Mouse (Mus musculus): Measurements from ENCODE around the gene Dbnl. TPM values are rescaled to one million over a fixed set of nuclear protein-coding genes. Genes with fewer than 3 reads are reported as not detected.

Dbnl gene
- polyA plus RNA-seq, 1 experiment from 2014 or later, result 133 TPM

DNA sequence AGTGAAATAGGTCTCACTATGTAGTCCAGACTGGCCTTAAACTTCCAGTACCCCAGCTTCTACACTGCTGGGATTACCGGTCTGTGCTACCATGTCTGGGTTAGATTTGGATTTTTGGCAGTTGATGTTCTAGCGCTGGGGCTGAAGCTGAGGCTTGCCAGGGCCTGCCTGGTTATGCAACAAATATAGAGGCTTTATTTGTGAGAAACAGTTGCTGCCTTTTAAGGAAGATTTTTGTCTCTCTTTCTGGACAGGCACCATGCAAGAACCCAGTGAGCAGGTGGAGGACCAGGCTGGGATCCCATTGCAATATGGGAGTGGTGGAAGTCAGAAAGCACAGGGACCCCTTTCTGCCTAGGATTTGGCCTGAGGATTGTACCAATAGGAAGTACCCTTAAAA is 53.5 kb downstream of the Dbnl start:
- Histone ChIP-seq H3K36me3 (replicated peaks; ENCODE audit: control insufficient read depth, insufficient read depth) (no peaks in the 10 kb centered on the region), H3K9me3 (ENCODE audit: control insufficient read depth, low read length) (no peaks in the 10 kb centered on the region), H3K4me3 (replicated peaks; ENCODE audit: low read length) (no peak overlapping the region), H3K27me3 (ENCODE audit: control insufficient read depth, insufficient read depth, low read length) (no peaks in the 10 kb centered on the region), H3K9ac (no peak overlapping the region), H3K4me1 (replicated peaks; ENCODE audit: control insufficient read depth, insufficient read depth, low read length) (0 out of 2 replicates have a peak, but pooled peaks cover 7% of the 10 kb centered on the region), H3K27ac (no peak overlapping the region), H3K4me2 (replicated peaks) (no peak overlapping the region)
- no peak for DNase-seq (ENCODE audit: low spot score)
- ATAC-seq (ENCODE audit: low FRiP score), result no peak
- WGBS, result 94% methylated on average over 2 of the region's 2 CpGs

GRCm38 (mm10) chr11:5843131-5843530 is 54.8 kb downstream of the Dbnl start:
- no peak overlapping the region for H3K9ac ChIP-seq
- no peaks in the 10 kb centered on the region for H3K36me3 ChIP-seq (replicated peaks; ENCODE audit: control insufficient read depth, insufficient read depth)
- no peaks in the 10 kb centered on the region for H3K9me3 ChIP-seq (ENCODE audit: control insufficient read depth, low read length)
- no peaks in the 10 kb centered on the region for H3K4me1 ChIP-seq (replicated peaks; ENCODE audit: control insufficient read depth, insufficient read depth, low read length)
- no peak overlapping the region for H3K27ac ChIP-seq
- H3K4me3 ChIP-seq (replicated peaks; ENCODE audit: low read length), result no peak overlapping the region
- no peaks in the 10 kb centered on the region for H3K27me3 ChIP-seq (ENCODE audit: control insufficient read depth, insufficient read depth, low read length)
- WGBS, result 88% methylated on average over 3 of the region's 3 CpGs
- H3K4me2 ChIP-seq (replicated peaks), result no peak overlapping the region
- no peak for ATAC-seq (ENCODE audit: low FRiP score)
- DNase-seq (ENCODE audit: low spot score), result no peak

DNA sequence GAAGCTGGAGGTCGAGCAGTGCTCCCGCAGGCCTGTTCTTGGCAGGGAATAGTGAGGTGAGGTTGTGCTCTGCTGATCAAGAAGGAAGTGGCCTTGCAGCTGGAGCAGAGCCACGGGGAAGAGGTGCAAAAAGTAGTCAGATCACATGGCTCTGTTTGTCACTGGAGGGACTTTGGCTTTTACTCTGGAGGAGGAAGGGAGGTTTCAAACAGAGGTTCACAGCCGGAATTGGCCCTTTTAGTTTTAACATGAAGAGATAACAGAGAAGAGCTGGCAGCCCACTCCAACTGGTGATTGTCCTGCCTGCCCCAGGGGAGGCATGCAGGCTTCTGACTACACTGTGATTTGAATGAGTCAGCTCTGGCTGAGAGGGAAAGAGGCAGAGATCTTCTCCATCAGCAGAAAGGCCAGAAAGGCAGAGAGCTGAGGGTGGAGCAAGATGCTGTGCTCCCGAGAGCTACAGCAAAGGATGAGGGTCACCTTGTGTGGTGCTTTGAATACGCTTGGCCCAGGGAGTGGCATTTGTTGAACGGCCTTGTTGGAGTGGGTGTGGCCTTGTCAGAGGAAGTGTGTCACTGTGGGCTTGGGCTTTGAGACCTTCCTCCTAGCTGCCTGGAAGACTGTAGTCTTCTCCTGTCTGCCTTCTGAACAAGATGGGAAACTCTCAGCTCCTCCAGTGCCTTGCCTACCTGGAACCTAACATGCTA is 58.5 kb downstream of the Dbnl start:
- Histone ChIP-seq H3K4me1 (replicated peaks; ENCODE audit: control insufficient read depth, insufficient read depth, low read length) (no peaks in the 10 kb centered on the region), H3K27ac (no peak overlapping the region), H3K27me3 (ENCODE audit: control insufficient read depth, insufficient read depth, low read length) (no peaks in the 10 kb centered on the region), H3K4me2 (replicated peaks) (no peak overlapping the region), H3K36me3 (replicated peaks; ENCODE audit: control insufficient read depth, insufficient read depth) (no peaks in the 10 kb centered on the region), H3K9ac (no peak overlapping the region), H3K9me3 (ENCODE audit: control insufficient read depth, low read length) (no peaks in the 10 kb centered on the region), H3K4me3 (replicated peaks; ENCODE audit: low read length) (no peak overlapping the region)
- 75% methylated on average over 7 of the region's 7 CpGs for WGBS
- DNase-seq (ENCODE audit: low spot score) (no peak), ATAC-seq (ENCODE audit: low FRiP score) (no peak)

DNA sequence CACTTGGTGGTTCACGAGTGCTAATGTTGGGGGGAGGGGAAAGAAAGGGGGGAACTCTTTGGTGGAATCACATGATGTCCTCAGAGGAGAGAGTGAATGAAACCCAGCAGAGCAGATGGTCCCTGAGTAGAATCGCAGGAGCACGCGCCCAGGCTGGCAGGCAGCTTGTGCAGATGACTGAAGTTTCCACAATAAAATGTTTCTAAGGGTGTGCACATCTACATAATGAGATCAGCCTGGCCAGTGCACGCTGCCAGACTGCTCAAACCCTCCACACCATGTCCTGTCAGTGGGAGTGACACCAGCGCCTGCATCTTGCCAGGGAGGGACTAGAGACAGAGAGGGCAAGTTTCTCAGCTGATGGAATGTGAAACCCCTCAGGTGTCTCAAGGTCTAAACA is 60.5 kb downstream of the Dbnl start:
- Histone ChIP-seq H3K36me3 (replicated peaks; ENCODE audit: control insufficient read depth, insufficient read depth) (no peaks in the 10 kb centered on the region), H3K9me3 (ENCODE audit: control insufficient read depth, low read length) (no peaks in the 10 kb centered on the region), H3K9ac (no peak overlapping the region), H3K27ac (no peak overlapping the region), H3K4me2 (replicated peaks) (no peak overlapping the region), H3K4me1 (replicated peaks; ENCODE audit: control insufficient read depth, insufficient read depth, low read length) (no peaks in the 10 kb centered on the region), H3K4me3 (replicated peaks; ENCODE audit: low read length) (no peak overlapping the region), H3K27me3 (ENCODE audit: control insufficient read depth, insufficient read depth, low read length) (no peaks in the 10 kb centered on the region)
- DNase-seq (ENCODE audit: low spot score), result peak; percentile 25
- ATAC-seq (ENCODE audit: low FRiP score), result peak; percentile 43; the same call in 1 of the 2 replicates
- 33% methylated on average over 6 of the region's 6 CpGs for WGBS

- H3K36me3 ChIP-seq (replicated peaks; ENCODE audit: control insufficient read depth, insufficient read depth), result no peaks in the 10 kb centered on the region
These were observed 61.0 kb downstream of the Dbnl start for GRCm38 (mm10) chr11:5849316-5849715.

GRCm38 (mm10) chr11:5850452-5850851 is 62.2 kb downstream of the Dbnl start:
- H3K9ac ChIP-seq, result no peak overlapping the region
- no peak overlapping the region for H3K27ac ChIP-seq
- H3K4me1 ChIP-seq (replicated peaks; ENCODE audit: control insufficient read depth, insufficient read depth, low read length), result no peaks in the 10 kb centered on the region
- 77% methylated on average over 5 of the region's 5 CpGs for WGBS
- DNase-seq (ENCODE audit: low spot score) (no peak), ATAC-seq (ENCODE audit: low FRiP score) (no peak)
- H3K27me3 ChIP-seq (ENCODE audit: control insufficient read depth, insufficient read depth, low read length), result no peaks in the 10 kb centered on the region
- H3K36me3 ChIP-seq (replicated peaks; ENCODE audit: control insufficient read depth, insufficient read depth), result no peaks in the 10 kb centered on the region
- no peak overlapping the region for H3K4me3 ChIP-seq (replicated peaks; ENCODE audit: low read length)
- H3K9me3 ChIP-seq (ENCODE audit: control insufficient read depth, low read length), result no peaks in the 10 kb centered on the region
- H3K4me2 ChIP-seq (replicated peaks), result no peak overlapping the region

More at GRCm38 (mm10) chr11:5849316-5849715, 61.0 kb downstream of the Dbnl start:
- Histone ChIP-seq H3K4me3 (replicated peaks; ENCODE audit: low read length) (no peak overlapping the region), H3K27ac (no peak overlapping the region), H3K4me1 (replicated peaks; ENCODE audit: control insufficient read depth, insufficient read depth, low read length) (no peaks in the 10 kb centered on the region), H3K9ac (no peak overlapping the region), H3K4me2 (replicated peaks) (no peak overlapping the region), H3K9me3 (ENCODE audit: control insufficient read depth, low read length) (no peaks in the 10 kb centered on the region), H3K27me3 (ENCODE audit: control insufficient read depth, insufficient read depth, low read length) (no peaks in the 10 kb centered on the region)
- ATAC-seq (ENCODE audit: low FRiP score), result no peak
- 75% methylated on average over 2 of the region's 2 CpGs for WGBS
- DNase-seq (ENCODE audit: low spot score), result no peak

Other genes with a start within 250 kb of the Dbnl start
- gene Ccdc117, start 246.3 kb upstream of the Dbnl start, polyA plus RNA-seq (2014; fragmentation: Nextera tagmentation; extraction: Ambion mirVana), result 11.4 and 15.4 TPM in 2 replicates
- not detected in 2 replicates for gene Ankrd36, start 218.8 kb upstream of the Dbnl start, polyA plus RNA-seq (2014; fragmentation: Nextera tagmentation; extraction: Ambion mirVana)
- gene Mrps24, start 72.8 kb upstream of the Dbnl start, polyA plus RNA-seq (2014; fragmentation: Nextera tagmentation; extraction: Ambion mirVana), result 186 and 224 TPM in 2 replicates
- gene Urgcp, start 26.1 kb upstream of the Dbnl start, polyA plus RNA-seq (2014; fragmentation: Nextera tagmentation; extraction: Ambion mirVana), result 26.2 and 26.8 TPM in 2 replicates
- gene Pgam2, start 15.2 kb downstream of the Dbnl start, polyA plus RNA-seq (2014; fragmentation: Nextera tagmentation; extraction: Ambion mirVana), result 2.5 and 2.9 TPM in 2 replicates
- gene Polm, start 49.5 kb downstream of the Dbnl start, polyA plus RNA-seq (2014; fragmentation: Nextera tagmentation; extraction: Ambion mirVana), result 4.7 TPM in 2 replicates
- 19.7 and 24.4 TPM in 2 replicates for gene Aebp1, start 73.5 kb downstream of the Dbnl start, polyA plus RNA-seq (2014; fragmentation: Nextera tagmentation; extraction: Ambion mirVana)
- gene Pold2, start 89.8 kb downstream of the Dbnl start, polyA plus RNA-seq (2014; fragmentation: Nextera tagmentation; extraction: Ambion mirVana), result 46.8 and 51.5 TPM in 2 replicates
- not detected in 2 replicates for gene Myl7, start 110.3 kb downstream of the Dbnl start, polyA plus RNA-seq (2014; fragmentation: Nextera tagmentation; extraction: Ambion mirVana)
- gene Gck, start 161.6 kb downstream of the Dbnl start, polyA plus RNA-seq (2014; fragmentation: Nextera tagmentation; extraction: Ambion mirVana), result 3.9 and 4.2 TPM in 2 replicates
- gene Ykt6, start 167.2 kb downstream of the Dbnl start, polyA plus RNA-seq (2014; fragmentation: Nextera tagmentation; extraction: Ambion mirVana), result 39.9 and 48.4 TPM in 2 replicates

All from hindbrain, embryonic 14.5 days (tissue).